Mouse (Mus musculus): Measurements from ENCODE around the gene Errfi1.

Errfi1 gene

DNA sequence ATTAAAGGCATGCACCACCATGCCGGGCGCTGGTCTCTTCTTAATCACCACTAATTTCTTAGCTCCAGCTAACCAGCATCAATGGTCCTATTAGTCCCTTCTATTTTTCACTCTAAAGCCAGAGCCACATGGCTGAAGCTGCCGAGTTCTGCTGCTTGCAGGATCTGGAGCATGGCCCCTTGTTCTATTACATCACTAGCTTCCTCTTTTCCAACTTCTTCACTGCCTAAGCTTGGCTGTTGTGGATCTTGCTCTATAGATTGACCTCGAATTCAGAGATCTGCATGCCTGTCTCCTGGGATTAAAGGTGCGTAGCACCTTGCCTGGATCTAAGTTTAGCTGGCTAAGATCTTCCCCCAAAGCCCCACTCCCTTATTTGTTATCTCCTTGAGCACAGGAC, 28.9 kb downstream of the Errfi1 start:
- DNase-seq = no peak

DNA sequence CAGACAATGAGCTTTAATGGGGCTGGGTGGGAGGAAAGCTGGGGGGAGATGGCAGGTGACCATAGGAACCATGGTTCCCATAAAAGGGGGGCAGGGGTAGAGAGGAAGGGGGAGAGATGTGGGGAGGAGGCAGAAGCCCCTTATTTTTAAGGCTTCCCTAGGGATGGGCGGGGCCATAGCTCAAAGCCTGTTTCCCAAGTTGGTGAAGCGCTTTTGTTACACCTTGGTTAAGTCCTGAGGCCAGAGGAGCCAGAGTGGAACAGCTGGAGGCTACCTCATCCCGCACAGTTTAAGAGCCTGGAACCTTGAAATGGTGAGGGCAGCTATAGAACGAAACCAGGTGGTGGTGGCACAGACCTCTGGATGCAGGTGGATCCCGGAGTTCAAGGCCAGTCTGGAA, 34.2 kb downstream of the Errfi1 start:
- no peak for DNase-seq

DNA sequence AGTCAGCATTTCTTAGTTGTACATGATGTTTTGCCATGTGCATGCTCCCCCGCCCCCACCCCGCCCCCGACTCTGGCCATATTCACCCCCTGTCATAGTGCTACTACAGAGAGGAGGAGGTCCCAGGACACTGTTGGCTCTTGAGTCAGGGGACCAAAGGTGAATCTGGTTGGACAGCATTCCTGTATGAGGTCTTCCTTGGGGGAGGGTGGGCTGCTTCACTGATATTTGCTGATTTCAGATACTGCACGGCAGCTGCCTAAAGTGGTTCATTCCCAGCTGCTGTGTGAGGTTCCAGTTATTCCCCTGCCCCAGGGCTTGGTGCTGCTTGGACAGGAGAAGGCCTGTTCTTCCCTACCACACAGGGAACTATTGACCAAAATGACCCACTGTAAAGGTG, 34.8 kb downstream of the Errfi1 start:
- DNase-seq = no peak

DNA sequence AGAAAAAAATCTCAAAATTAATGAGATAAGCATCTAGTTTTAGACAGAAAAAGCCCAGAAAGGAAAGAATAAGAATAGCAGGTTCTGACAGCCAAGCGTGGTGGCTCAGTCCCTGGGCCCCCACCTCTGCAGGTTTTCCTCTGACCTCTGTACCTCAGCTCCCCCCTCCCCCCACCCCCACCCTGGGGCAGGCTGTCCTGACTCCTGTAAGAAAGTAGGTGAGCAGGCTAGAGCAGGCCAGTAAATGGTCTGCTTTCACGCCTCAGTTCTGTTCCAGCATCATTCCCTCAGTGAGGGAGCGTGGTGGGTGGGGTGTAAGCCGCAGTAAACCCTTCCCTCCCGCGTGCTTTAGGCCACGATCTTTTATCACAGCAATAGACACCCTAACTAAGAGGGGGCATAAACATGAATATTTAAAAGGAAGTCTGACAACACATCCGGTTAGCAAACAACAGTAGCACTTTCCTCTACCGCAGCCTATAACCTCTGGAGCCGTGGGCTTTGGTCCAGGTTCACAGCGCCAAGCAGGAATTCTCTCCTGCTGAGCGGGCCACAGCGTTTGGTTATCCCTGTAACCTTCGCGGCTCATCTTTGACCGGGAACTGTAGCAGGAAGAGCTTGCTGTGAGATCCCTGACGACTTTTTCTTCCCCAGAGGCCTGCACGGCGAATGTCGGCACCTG, 35.7 kb downstream of the Errfi1 start:
- no peak for DNase-seq

DNA sequence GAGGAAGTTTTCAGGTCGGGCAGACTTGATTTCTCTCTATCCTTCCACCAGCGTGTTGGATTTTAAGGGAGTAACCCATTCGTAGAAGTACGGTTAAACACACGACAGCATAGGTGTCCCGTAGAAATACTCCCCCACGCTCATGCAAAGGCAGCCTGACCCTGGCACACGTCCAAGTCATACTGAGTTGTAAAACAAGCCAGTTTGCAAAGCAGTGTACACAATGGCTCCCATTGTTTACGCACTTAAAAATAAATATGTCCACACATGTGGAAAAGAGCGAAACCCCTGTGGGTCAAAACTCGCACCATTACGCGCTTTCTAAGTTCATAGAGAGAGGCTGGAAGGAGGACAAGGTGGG, 36.2 kb downstream of the Errfi1 start:
- peak; percentile 51 to 57 for DNase-seq

DNA sequence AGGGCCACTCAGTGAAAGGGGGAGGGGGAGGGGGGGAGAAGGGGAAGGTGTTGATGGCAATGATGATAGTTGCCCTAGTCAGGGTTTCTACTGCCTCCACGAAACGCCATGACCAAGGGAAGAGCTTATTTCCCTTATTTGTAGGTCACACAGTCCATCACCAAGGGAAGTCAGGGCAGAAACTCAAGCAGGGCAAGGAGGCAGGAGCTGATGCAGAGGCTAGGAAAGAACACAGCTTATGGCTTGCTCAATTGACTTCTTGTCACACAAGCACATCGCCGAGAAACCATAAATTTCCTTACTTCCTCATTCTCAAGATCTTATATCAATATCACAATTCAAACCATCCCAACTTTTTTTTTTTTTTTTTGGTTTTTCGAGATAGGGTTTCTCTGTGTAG, 37.6 kb downstream of the Errfi1 start:
- DNase-seq = no peak

DNA sequence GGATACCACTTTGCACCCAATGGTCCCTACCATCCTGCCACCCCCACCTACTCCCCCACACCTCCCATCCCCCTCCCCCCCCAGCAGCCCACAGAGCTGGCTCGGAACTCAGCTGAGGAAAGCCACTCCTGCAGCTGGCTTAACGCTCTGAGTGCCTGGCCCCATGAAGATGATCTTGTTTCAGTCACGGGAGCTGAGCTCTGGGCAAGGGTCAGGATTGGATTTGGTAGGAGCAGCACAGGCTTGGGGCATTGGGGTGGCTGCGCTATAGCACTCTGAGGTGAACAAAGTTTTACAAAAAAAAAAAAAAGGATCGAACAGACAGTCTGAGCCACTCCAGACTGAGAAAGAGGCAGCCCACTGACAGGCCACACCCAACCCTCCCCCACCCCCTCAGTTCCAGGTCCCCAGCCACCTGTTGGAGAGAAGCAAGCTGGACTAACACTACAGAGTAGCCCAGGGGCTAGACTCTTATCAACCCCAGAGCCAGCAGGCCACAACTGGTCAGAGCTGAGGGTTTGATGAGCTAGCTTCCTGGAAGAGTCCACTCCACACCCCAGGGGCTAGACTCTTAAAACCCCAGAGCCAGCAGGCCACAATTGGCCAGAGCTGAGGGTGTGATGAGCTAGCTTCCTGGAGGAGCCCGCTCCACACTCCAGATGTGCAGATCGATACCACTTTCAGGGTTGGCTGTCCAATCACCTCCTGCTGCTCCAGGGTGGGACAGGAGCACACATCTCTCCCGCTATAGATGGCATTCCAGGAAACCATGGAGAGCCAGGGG, 41.2 kb downstream of the Errfi1 start:
- DNase-seq = no peak

DNA sequence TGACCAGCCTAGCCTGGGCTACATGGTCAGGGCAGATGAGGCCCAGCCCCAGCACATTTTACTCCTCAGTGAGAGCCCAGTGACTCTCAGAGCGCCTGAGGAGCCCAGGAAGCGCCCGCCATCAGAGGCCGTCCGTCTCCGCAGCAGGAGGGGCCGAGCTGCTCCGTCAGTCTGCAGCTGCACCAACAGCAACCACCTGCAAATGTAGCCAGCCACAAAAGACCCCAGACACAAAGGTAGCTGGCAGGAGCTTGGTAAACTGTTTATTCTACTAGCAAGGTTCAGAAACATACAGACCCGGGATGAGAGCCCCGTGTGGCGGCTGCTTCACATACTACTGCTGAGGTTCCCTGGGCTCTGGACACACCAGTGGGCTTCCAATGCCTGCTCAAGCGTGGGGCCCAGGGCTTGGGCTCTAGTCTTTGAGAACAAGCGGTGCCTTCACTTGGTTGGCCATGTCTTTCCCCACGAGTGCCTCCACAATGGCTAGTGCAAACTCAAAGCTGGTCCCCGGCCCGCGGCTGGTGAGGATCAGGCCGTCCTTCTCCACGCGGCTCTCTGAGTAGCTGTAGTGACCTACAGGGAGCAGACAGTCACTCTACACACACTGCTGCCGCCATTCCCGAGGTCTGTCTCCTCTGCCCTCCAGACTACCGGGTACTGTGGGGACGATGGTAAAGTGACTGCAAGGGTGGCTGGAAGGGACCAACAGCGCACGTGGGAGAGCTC, 43.3 kb downstream of the Errfi1 start:
- DNase-seq = no peak

DNA sequence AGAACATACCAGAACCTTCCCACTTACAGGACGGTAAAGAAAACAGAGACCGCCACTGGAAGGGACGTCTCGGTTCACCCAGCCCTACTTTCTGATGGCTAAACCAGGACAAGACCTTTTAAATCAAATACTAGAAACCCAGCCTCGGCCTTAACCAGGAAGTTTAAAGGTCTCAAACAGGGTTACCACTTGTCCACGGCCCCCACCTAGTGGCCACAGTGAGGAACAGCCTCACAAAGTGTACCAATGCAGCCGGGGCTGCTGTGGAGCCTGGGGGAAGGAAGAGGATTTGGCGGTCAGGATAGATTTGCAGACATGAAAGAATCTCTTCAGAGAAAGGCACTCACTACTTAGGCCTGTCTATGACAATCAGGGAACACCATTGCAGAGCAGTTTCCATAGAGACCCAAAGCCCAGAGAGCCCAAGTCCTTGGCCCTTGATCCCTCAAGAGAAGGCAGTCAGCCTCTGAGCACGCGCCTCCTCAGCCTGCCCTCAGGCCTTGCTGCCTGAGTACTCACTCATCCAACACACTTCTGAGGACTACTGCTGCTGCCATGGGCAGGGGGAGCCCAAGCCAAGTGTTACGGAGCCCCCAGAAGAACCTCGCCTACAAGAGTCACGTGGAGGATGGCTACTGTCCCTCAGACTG, 45.1 kb downstream of the Errfi1 start:
- DNase-seq = peak; percentile 77 to 81

DNA sequence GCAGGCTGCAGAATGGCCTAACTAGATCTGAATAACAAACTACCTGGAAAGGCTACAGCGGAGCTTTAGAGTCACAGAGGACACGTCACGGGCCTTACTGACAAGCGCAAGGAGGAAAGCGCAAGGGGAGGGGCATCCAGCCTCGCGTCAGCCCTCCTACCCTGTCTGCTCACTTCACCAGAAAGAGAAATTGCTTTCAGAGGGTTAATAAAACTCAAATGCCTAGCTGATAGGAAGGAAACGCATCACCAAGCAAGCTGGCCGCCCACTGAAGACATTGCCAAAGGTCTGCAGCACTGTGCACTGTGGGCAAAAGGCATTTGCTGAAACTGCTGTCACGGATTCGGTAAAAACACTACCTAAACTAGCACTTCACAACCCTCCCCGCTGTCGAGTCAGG, 46.8 kb downstream of the Errfi1 start:
- no peak for DNase-seq

DNA sequence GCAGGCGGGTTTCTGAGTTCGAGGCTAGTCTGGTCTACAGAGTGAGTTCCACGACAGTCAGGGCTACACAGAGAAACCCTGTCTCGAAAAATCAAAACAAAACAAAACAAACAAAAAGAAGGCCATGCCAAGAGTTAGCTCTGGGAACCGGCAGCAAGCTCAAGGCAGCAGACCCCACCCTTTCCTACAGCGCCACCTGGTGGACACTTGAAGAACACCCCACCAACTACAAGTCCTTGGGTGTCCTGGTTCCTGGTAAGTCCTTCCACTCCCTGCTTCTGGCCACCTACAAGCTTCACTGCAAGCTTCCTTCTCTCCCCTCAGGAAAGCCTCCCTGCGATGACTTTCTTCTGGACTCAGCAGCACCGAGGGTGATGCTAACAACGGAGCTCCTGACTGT, 47.9 kb downstream of the Errfi1 start:
- peak; percentile 85 to 88 for DNase-seq

DNA sequence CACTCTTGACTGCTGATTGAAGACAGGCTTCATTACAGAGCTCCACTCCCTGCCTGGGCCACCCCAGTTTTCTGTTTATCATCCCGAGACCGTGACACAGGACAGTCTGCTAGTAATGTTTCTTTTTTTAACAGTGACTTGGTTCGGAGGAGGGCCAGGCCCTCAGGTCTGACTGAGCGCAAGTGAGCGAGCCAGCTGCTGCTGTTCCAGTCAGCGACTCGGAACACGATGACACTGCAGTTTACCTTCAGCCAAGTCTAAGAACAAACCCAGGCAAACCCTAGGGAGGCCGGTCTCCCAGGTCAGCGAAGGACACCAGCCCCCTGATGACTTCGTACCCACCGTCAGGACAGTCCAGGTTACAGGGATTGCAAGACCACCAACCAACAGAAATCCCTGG, 48.3 kb downstream of the Errfi1 start:
- DNase-seq = no peak

DNA sequence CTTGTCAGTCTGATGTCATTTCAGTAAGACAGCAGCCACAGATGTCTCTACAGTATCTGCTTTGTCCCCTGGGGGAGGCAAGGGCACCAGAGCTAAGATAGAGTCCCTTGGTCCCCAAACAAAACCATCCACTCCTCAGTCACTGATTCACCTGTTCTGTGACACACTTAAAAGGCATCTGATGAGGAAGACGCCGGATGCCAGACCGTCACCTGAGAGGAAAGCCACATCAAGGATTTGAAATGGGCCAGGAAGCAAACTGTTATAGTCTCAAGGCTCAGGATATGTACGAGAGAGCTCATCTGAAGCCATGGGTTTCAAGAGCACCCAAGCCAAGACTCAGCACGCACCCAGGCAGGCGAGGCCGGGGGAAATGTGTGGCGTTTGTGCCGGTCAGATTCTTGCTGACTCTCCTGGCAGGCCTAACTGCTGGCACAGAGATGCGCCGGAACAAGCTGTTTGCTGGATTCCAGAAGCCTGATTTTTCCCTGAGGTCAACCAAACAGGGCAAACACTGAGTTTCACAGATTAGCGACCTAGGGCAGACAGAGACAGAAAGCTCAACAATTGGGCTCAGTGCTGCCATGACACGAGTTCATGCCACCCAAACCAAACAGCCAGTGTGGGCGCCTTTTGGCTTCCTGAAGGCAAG, 49.5 kb downstream of the Errfi1 start:
- no peak for DNase-seq

DNA sequence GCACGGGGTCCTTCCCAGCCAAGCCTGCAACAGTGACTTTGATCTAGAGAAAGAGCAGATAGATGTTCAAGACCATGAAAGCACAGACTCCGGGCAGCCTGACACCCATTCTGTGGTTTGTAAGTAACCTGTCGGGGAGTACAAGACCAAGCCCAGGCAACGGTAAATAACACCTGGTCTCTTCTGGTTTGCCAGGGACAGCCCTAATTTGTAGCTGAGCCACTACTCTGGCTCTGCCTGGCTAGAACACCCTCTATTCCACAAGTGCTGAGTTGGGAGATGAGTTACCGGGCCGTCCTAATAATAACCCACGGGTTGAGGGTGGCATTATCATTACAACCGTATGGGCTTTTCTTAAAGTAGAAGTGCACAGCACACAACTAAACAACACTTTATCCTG, 53.4 kb downstream of the Errfi1 start:
- no peak for DNase-seq

DNA sequence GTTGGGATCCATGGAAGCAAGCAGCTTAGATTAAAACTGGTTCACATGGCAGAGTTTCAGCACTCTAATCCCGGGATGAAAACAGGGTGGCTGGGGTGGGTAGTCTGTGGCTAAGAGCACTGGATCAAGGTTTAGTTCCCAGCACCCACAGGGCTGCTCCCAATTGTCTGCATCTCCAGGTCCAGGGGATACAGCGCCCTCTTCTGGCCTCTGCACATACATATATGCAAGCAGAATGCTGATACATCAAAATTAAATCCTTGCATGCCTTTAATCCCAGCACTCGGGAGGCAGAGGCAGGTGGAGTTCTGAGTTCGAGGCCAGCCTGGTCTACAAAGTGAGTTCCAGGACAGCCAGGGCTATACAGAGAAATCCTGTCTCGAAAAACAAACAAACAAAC, 54.8 kb downstream of the Errfi1 start:
- peak; percentile 42 to 53 for DNase-seq

DNA sequence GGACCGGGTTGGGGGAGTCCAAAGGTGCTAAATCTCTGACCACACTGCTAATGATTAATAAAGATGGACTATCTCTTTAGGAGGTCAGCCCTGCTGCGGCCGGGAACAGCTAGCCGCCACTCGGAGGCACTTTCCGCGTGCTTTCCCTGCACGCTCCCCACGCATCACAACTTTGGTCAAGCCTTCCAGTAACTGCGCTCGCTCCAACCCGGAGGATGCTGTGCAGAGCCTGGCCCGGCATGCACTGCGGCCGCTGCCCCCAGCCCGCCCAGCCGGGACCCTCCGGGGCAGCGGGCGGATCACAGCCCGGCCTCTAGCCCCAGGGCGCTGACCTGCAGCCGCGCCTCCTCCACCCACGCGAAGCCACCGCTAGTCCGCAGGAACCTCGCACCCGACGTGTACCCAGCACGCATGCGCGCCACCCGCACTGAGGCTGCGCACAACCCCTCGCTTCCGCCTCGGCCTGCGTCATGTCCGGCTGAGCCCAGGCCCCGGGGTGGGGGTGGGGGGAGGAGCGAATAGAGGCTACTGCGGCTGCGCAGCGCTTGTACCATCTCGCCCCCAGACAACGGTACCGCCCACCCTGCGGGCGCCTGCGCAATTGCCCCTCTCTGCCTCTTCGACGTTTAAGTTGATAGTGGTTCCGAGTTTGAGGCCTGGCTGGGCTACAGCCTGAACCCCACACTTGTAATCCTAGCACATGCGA, 55.9 kb downstream of the Errfi1 start:
- DNase-seq = peak; percentile 100

DNA sequence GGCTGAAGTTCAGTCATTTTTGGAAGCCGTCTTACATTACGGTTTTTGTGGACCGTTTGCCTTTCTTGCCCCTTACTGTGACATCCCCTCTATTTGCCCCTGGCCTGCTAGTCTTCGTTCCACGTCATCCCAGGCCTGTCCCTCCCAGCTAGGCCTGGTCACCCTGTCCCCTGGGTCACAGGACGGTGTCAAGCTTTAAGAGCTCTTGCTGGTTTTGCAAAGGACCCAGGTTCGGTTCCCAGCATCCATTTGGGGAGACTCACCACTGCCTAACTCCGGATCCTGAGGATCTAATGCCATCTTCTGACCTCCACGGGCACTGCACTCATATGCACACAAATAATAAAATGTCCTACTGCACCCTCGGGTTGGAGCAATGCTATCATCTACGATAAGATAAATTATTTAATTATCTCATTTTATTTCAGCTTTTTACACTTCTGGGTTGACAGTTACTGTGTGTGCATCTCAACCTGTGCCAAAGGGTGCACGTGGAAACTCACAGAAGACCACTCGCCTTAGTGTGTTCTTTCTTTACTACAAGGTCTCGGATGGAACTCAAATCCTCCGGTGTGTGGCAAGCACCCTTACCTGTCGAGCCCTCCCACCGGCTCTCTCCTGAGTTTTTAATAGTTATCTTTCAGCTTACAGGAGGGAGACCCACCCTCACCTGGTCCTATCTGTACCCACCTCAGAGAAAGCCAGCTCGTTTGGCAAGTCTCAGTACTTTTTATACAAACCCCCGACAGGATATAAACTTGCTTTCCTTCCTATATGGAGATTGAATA, 56.6 kb downstream of the Errfi1 start:
- DNase-seq = no peak

DNA sequence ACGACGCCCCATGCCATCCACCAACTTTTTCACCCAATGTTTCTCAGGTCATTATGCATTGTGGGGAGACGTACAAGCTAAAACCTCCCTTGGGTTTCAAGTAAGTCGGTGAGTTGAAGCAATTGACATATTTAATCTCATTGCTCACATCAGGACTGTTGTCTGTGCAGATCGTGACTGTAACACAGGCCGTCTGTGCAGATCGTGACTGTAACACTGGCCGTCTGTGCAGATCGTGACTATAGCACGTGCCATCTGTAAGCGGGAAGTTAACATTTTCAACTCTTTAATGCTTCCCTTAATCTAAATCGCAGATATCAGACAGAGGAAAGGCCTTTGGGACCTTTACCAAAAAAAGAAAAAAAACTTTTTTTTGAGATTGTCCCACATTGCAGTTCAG, 60.0 kb downstream of the Errfi1 start:
- no peak for DNase-seq

DNA sequence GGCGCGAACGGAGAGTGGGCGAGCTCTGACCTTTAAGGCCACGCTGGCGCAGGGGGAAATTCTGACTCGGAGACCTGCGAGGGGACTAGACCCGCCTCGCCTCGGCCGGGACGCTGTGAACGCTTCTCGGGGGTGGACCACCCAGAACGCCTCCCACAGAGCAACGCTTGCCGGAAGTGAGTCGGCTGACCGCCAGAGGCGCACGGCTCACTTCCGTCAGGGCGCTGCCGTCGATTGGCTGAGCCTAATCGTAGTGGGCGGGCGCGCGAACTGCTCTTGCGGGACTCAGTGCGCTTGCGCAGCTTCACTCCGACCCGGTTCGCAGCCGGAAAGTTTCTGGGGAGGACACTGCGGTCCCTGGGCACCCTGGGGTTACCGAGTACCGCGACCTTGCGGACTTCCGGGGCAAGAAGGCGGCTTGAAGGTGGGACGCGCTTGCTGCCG, 60.6 kb downstream of the Errfi1 start, which contains the start of the genes Park7 and Tnfrsf9:
TSS of gene Park7 (minus strand) at position 148 of the 444 bp plus-strand sequence.
TSS of gene Tnfrsf9 (plus strand) at position 273 of the 444 bp plus-strand sequence.
- peak; percentile 97 to 98 for DNase-seq

DNA sequence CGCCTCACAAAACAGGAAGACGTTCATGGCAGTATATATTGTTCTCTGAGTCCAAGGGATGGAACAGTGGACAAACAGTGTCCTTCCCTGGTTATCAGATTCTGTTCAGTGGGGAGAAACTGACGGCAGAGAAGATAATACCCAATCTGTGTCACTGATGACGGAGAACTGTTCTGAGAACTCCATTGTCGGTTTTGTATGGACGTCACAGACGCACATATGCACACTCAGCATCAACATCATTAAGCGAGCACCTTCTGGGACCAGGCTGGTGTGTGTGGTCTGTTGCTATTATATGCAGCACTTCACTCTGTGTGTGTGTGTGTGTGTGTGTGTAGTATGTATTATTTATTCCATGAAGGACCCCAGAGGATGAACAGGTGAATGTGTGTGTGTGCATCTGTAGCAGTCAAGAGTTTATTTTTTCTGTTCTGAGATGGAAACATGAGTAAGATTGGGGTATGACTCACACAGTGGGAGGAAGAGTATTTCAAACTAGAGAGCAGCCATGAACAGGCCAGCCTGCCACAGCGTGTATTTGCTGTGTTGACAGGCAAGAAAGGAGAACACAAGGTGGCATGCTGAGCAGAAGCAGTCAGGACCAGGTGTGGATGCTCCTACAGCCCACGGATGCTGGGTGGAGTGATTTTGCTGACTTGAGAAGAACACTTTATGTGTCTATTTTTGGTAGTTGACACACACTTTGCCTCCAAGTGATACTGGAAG, 61.6 kb downstream of the Errfi1 start:
- DNase-seq = no peak
